Mouse (Mus musculus) lung, adult 2 months (tissue): Measurements from ENCODE around the gene Hist1h2ba.

Experiments
- CTCF ChIP-seq: fragments of 200-500 bp; IDR thresholded peaks from 2 replicates; pipeline ENCODE4 v1.5.1; 2011; ENCODE audit warnings: mild to moderate bottlenecking, low read length, control low read depth; ENCODE audit not compliant: insufficient read depth
- POLR2A ChIP-seq: fragments of 200-500 bp; IDR thresholded peaks from 2 replicates; pipeline ENCODE4 v1.6.1; 2011; ENCODE audit warnings: low read depth, mild to moderate bottlenecking, control low read depth, low read length, borderline replicate concordance; ENCODE audit errors: extremely low read depth

- TF ChIP-seq CTCF: no peak
- no peak for TF ChIP-seq POLR2A
Observed at GRCm38 (mm10) chr13:23946254-23946653, 12.3 kb upstream of the Hist1h2ba start.
